Mouse (Mus musculus): ENCODE measurements around the gene Sp9. TPM values are rescaled to one million over a fixed set of nuclear protein-coding genes. Genes with fewer than 3 reads are reported as not detected.

Gene Sp9
- total RNA-seq, 4 experiments from 2014 or later = 3.1 to 3.4 (median 3.1) TPM

GRCm38 (mm10) chr2:73274119-73274920 is 2.6 kb downstream of the Sp9 start:
- DNase-seq (ENCODE audit: low spot score in 2 of 2) = no peak

GRCm38 (mm10) chr2:73275261-73276040 is 3.7 kb downstream of the Sp9 start:
- no peak for DNase-seq (ENCODE audit: low spot score in 2 of 2)

GRCm38 (mm10) chr2:73276141-73276571 is 4.4 kb downstream of the Sp9 start:
- DNase-seq (ENCODE audit: low spot score in 2 of 2) = no peak

DNA sequence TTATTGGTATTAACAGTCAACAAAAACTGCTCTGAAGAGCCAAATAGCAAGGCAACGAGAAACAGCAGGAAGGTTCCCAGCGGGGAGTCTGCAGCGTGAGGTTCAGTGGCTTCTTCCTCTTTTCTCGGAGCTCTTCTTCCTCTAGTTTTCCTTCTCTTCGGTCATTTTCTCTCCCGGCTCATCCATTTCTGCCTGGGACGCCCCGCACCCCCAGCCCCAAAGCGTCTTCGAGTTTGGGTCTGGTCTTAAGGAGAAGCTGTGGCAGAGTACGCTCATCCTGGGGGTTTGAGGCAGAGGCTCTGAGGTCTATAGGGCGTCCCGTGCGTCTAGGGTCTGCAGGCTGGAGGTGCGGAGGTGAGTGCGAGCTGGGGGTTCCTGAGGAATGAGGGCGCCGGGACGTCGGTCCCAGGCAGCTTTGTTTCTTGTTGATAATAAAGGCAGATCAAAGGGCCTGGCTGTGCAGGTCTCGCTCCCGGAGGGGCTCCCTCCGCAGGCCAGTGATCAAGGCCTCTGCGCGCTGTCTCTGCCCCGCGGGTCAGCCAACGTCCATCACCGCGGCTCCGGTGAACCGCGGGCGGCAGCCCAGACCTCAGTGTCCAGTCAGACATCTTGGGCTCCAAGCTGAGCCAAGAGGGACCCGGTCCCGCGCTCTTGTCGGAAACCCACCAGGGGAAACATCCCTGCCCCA is 5.4 kb downstream of the Sp9 start:
- DNase-seq (ENCODE audit: low spot score in 2 of 2) = no peak

DNA sequence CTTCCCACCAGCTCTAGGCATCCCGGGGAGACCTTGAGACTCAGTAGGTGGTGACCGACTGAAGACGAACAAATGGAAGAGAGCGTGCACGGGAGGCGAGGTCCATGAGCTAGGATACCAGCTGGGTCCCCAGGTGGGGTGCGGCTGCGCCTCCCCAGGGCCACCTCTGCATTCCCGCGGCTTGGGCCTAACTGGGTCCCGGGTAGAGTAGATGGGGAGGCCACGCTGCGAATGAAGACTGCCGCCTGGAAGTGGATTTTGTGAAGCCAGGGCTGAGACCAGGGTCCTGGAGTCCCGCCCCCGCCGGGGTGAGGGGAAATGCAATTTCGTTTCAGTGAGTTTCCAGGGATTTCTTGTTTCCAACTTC is 6.0 kb downstream of the Sp9 start:
- no peak for DNase-seq (ENCODE audit: low spot score in 2 of 2)

- DNase-seq (ENCODE audit: low spot score in 2 of 2) = peak; percentile 75 to 81
Measured at GRCm38 (mm10) chr2:73278131-73278854, 6.6 kb downstream of the Sp9 start.

DNA sequence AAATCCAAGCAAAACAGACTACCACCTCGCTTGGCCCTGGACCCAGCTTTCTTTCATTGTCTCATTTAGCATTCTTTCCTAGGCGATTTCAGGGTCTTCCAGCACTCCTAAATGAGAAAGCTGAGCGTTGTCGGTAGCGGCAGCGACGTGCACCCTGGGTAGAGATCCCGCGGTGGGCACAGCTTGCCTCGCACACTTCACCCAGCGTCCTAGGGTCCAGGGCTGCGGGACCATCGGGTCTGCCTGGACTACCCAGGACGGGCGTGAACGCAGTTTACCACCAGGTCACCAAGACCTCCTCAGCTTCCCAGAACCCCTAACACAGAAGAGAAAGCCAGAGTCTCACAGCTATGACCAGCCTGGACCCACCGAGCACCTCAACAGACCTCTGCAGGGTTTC is 7.1 kb downstream of the Sp9 start:
- DNase-seq (ENCODE audit: low spot score in 2 of 2) = no peak

DNA sequence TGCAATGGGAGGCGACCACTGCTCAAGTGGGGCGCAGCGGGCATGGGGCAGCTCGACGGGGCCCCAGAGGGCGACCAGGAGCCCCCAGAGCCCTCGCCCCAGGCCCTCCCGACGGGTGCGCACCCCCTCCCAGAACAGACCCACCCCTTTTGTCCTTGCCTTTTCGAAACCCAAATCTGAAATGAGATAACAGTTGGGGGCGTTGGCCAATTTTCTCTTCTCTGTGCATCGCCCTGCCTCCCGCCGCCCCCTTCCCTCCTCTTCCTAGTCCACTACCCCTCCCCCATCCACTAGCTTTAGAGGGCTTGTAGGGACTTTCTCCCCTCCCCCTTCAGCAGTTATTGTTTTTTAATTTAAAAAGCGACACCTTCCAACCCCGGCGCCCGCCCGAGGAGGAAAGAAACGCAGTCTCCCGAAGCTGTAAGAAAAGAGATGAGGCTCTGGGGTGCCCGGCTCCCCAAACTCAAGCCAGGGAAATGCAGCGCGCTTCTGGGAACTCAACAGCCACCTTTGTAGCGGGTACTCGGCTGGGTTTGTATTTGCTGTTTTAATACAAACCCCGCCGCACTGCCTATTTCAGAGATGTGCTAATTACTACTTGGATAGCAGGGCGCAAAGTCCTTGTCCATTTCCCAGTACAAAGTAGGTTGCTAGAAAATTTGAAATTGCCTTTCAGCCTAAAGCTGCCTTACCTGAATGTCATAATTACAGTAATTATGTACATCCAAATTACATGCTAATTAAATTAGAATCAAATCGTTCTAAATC is 7.7 kb downstream of the Sp9 start:
- no peak for DNase-seq (ENCODE audit: low spot score in 2 of 2)

DNA sequence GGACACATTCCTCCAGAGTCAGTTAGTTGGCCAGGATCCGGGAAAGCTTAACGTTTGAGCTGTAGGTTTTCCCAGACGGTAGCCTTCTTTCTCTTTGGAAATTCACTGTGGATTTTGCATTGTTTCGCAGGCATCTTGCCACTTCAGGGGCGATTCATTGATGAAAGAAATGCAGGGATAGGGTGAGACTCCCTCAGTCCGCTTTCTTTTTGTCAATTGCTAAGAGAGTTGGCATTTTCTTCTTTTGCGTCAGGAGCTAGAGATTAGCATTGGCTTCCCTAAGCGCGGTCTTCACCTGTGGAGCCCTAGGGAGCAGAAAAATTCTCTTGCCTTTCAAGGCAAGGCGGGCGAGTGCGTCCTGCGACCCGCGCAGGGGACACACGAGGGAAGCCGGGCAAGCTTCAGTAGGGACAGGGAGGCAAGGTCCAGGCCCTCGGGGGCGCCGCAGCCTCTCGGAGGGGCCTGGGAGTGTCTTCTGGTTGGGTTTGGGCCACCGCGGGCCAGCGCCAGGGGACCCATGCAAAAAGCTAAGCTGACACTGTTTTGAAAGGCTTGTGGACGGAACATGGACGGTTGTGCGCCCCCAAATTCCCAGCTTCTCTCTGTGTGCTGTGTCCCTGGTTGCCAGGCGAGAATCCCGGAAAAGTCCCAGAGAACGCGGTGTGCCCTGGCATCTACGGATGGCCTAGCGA is 8.8 kb downstream of the Sp9 start:
- DNase-seq (ENCODE audit: low spot score in 2 of 2) = no peak

DNA sequence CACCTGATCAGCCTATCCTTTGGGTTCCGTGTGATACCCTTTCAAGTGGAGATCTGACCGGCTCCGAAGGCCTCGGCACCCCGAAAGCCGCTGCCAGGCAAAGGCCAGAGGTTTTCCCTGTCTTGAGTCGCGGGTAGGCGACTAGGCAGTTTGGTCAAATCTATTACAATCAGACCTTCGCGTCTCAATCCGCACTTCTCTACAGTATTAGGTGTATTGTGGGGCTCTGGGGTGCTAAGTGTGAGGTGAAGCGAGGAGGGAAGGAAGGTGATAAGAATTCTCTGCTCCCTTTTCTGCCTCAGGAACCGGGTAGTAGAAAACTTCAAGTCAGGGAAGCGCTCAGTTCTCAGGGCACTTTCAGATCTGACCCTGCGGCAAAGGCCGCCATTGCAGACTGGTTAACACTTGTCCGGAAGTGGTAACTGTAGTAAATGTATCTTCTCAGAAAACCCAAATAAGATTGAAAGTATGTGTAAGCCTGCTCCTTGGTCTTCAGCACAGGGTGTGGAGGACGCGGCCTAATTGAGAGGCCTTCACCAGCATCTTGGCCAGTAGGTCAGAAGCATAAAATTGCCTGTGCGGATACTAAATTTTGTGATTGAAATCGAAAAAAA is 9.4 kb downstream of the Sp9 start:
- DNase-seq (ENCODE audit: low spot score in 2 of 2) = no peak

DNA sequence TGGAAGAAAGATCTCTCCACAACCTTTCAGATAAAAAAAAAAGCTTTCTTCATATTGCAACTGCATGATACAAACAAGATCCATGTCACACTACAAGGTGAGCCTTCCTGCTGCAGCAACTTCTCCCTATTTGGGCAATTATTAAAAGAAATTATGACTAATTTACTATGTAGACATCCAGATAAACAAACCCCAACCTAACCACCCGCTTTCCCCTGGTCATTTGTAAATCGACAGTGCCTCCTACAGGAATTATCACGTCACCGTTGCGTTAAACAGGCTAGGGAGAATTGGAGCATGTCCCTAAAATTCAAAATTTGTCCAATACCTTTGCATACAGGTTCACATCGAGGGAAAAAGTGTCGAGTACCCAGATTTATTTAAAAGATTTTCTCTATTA is 10.0 kb downstream of the Sp9 start:
- DNase-seq (ENCODE audit: low spot score in 2 of 2) = no peak

DNA sequence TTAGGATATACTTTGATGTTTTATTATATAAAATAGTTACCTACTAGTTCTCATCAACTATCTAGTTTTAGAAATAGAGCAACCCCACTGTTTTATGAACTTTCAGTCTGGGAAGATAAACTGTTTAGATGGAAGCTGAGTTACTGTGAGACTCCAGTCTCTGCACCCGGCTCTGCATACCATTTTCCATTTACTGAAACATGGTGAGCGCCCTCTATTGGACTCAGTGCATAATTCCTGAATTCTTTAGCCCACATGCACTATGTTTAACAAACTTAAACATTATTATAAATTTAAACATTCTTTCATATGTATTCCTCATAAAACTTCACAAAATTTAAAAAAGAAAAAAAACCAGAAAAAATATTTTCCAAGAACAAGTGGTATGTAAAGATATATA is 13.9 kb downstream of the Sp9 start:
- no peak for DNase-seq (ENCODE audit: low spot score in 2 of 2)

DNA sequence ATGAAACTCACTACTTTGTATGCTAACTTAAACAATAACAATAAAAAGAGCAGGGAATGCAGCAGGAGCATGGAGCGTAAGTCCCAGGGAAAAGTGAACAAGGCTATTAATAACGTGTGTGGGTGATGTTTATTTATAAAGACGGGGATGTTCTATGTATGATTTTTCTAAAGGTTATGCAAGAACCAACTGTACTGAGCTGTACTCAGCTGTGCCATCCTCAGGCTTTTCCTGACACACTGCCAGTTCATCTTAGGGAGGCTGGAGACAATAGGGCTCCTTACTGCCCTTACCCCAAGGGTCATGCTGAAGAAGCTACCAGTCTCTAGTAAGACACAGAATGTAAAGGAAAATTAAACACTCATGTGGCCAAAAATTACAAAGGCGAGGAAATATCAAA is 19.4 kb downstream of the Sp9 start:
- DNase-seq (ENCODE audit: low spot score in 2 of 2) = no peak

GRCm38 (mm10) chr2:73295023-73295422 is 23.3 kb downstream of the Sp9 start:
- DNase-seq (ENCODE audit: low spot score in 2 of 2) = no peak

GRCm38 (mm10) chr2:73298154-73298553 is 26.4 kb downstream of the Sp9 start:
- DNase-seq (ENCODE audit: low spot score in 2 of 2) = no peak

GRCm38 (mm10) chr2:73298841-73299240 is 27.1 kb downstream of the Sp9 start:
- no peak for DNase-seq (ENCODE audit: low spot score in 2 of 2)

DNA sequence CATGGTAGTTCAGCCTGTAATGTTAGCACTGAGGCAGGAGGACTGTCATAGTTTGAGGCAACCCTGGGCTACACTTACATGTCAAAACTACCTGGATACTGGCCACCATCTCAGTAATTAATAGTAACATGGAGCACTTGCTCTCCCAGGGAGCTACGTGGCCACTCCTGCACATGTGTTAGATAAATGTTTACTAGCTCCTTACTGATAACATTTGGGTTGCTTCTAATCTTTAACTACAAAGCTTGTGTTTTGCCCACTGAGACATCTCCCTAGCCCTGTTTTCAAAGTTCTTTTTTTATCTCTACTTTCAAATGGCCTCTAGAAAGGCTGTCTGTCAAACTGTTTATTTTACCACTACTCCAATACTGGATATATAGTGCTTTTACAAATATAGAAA is 30.3 kb downstream of the Sp9 start:
- DNase-seq (ENCODE audit: low spot score in 2 of 2) = no peak

- no peak for DNase-seq (ENCODE audit: low spot score in 2 of 2)
Measured at GRCm38 (mm10) chr2:73302722-73303121, 31.0 kb downstream of the Sp9 start.

- DNase-seq (ENCODE audit: low spot score in 2 of 2) = no peak
Measured at GRCm38 (mm10) chr2:73304506-73304905, 32.8 kb downstream of the Sp9 start.

- no peak for DNase-seq (ENCODE audit: low spot score in 2 of 2)
Measured at GRCm38 (mm10) chr2:73306006-73306405, 34.3 kb downstream of the Sp9 start.
